Mouse (Mus musculus) limb, embryonic 12.5 days (tissue): ENCODE measurements around the gene Cox6a1. TPM values are rescaled to one million over a fixed set of nuclear protein-coding genes. Genes with fewer than 3 reads are reported as not detected.
"Not testable (repeated sequence)": the region's sequence is repeated elsewhere in the genome, so short reads cannot be mapped to it uniquely, and the experiment has no call there.

Source experiments
- ATAC-seq: fragments of 200-750 bp; cut with Nextera tagmentation; 2 replicates; pipeline ENCODE4 v1.8.0; 2017; ENCODE audit warnings: low read depth, moderate TSS enrichment; ENCODE audit not compliant: insufficient number of reproducible peaks, insufficient read depth, low FRiP score, low TSS enrichment
- H3K27ac ChIP-seq: fragments of 300-500 bp; sonication (generic); 2 replicates; pipeline ENCODE4 v1.5.1; 2016; ENCODE audit warnings: mild to moderate bottlenecking, moderate library complexity
- H3K27me3 ChIP-seq: fragments of 300-500 bp; sonication (generic); 2 replicates; pipeline ENCODE4 v1.6.1; 2016; ENCODE audit warnings: mild to moderate bottlenecking, moderate library complexity
- H3K36me3 ChIP-seq: fragments of 300-500 bp; sonication (generic); 2 replicates; pipeline ENCODE4 v1.6.1; 2016; ENCODE audit warnings: mild to moderate bottlenecking, moderate library complexity
- H3K4me1 ChIP-seq: fragments of 300-500 bp; sonication (generic); replicated peaks from 2 replicates; pipeline ENCODE4 v1.6.1; 2016
- H3K4me2 ChIP-seq: fragments of 300-500 bp; sonication (generic); 2 replicates; pipeline ENCODE4 v1.6.1; 2016; ENCODE audit warnings: mild to moderate bottlenecking, moderate library complexity
- H3K4me3 ChIP-seq: fragments of 300-500 bp; sonication (generic); replicated peaks from 2 replicates; pipeline ENCODE4 v1.5.1; 2016; ENCODE audit warnings: mild to moderate bottlenecking
- H3K9ac ChIP-seq: fragments of 300-500 bp; sonication (generic); replicated peaks from 2 replicates; pipeline ENCODE4 v1.6.1; 2016; ENCODE audit warnings: mild to moderate bottlenecking, moderate library complexity
- H3K9me3 ChIP-seq: fragments of 300-500 bp; sonication (generic); 2 replicates; pipeline ENCODE4 v1.6.1; 2016; ENCODE audit warnings: mild to moderate bottlenecking, moderate library complexity
- WGBS: fragments of 180-500 bp; shearing (Covaris S2); methylation state at CpG from one replicate; pipeline ENCODE4 v1.1.7; 2016; 5-methylcytosine and 5-hydroxymethylcytosine counted together
- polyA plus RNA-seq: library from polyadenylated mRNA; unstranded; fragments of >200 nt; fragmentation: Nextera tagmentation; extraction: Ambion mirVana; gene quantifications from 2 replicates; pipeline ENCODE4 v1.2.1, GENCODE M21; 2016

Cox6a1 gene
- polyA plus RNA-seq, 1 experiment from 2014 or later = 680 TPM

DNA sequence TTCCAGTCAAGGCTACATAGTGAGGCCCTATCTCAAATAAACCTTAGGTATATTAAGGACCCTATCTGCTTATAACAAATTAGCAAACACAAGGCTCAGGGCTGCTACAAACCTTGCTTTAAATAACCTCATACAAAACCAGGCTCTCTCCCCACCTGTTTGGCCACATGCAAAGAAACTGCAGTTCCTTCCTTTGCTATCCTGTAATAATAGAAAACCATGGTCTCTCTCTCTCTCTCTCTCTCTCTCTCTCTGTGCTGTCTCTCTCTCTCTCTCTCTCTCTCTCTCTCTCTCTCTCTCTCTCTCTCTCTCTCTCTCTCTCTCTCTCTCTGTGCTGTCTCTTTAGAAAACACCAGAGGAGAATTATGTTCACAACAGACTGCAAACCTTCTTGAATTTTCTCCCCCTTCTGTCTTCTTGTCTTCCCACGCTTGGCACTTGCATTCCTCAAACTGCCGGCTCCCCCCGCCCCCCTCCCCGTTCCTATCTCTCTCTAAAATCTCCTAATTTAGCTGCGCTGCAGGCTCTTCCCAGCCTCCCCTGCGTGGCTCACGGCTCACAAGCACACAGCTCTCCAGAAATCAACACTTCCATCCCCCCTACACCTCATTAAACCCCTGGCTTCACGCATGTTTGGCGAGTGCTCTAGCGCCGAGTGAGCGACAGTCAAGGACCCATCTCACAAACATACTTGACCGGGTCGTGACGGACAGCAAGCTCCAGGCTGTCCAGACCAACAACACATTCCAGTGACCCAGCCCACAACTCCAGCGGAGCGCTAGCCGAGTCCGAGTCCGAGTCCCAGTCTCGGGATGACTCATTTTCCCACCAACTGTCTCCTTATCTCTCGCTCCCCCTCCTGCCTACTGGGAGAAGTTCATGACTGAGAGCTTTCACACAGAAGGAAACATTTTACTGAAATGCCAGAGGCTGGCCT, 29.5 kb downstream of the Cox6a1 start:
- H3K27ac ChIP-seq = peak overlapping the region; percentile 95
- WGBS = under 1% methylated on average over 22 of the region's 22 CpGs
- H3K27me3 ChIP-seq = no peaks in the 10 kb centered on the region
- H3K36me3 ChIP-seq = no peaks in the 10 kb centered on the region
- H3K9me3 ChIP-seq = no peaks in the 10 kb centered on the region
- H3K4me2 ChIP-seq = peak overlapping the region; percentile 71
- peak; percentile 23; the same call in 1 of the 2 replicates for ATAC-seq
- H3K9ac ChIP-seq = peak overlapping the region; percentile 40; the same call in 1 of the 2 replicates
- H3K4me1 ChIP-seq = peaks cover 36% of the 10 kb centered on the region
- H3K4me3 ChIP-seq = peak overlapping the region; percentile 37

DNA sequence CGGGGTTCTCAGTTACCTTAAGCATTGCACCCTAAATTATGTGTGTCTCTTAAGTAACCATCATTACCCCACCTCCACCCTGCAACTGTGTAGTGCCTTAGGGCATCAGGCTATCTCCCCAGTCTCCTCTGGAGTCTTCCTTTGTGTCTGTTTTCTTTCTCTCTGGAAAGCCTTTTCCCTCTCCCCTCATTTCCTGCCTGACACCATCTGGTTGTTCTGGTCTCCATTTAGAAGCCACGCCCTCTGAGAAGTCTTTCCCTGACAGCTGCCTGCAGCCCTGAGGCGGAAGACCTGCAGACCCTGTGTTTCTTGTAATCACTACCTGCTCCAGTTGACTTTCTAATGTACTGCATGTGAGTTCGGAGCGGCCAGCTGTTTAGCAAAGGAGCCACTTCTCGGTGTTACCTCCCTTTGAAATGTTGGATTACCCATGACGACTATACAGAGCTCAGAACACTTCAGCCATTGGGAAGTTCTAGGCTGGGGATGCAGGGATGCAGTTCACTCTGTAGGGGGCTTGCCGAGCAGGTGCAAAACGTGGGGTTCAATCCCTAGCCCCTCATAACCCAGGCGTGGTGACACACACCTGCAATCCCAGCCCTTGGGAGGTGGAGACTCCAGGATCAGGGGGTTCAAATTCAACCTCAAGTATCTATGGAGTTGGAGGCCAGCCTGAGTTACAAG, 31.0 kb downstream of the Cox6a1 start:
- Histone ChIP-seq H3K4me1 (peaks cover 41% of the 10 kb centered on the region), H3K36me3 (no peaks in the 10 kb centered on the region), H3K4me2 (peak overlapping the region; percentile 71), H3K9ac (no peak overlapping the region), H3K9me3 (no peaks in the 10 kb centered on the region), H3K4me3 (peak overlapping the region; percentile 3), H3K27me3 (no peaks in the 10 kb centered on the region), H3K27ac (peak overlapping the region; percentile 95)
- under 1% methylated on average over 10 of the region's 10 CpGs for WGBS
- peak; percentile 73 for ATAC-seq

DNA sequence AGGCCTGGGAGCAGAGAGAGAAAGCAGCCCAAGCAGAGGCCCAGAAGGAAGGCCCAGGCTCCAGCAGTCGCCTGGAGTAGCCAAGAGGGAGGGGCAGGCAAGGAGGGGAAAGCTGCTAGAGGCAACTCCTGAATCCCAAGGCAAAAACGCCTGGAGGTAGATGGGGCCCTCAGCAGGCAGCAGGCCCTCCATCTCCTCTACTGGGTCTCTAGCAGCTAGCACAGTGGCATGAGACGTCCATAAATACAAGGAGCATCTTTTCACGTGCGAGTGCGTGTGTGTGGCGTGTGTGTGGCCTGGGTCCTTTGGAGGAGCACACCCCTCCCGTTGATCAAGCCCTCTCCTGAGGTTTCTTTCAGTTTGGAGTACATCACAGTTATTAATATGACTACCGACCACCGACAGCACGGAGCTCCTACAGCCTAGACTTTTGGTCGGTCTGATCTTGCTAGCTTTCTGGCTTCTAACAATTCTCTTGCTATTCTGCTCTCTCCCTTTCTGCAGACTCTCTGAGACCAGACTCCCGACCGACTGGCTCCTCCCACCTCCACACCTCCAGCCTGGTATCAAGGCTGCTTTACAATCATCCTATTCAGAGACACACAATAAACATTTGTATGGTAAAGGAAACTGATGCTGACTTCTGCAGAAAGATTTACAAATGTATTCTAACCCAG, 31.7 kb downstream of the Cox6a1 start:
- Histone ChIP-seq H3K36me3 (no peaks in the 10 kb centered on the region), H3K9me3 (no peaks in the 10 kb centered on the region), H3K4me2 (peak overlapping the region; percentile 71), H3K27ac (peak overlapping the region; percentile 95), H3K4me1 (peaks cover 41% of the 10 kb centered on the region), H3K4me3 (peak overlapping the region; percentile 3; the same call in 1 of the 2 replicates), H3K9ac (peak overlapping the region; percentile 50), H3K27me3 (no peaks in the 10 kb centered on the region)
- 5% methylated on average over 14 of the region's 14 CpGs for WGBS
- peak; percentile 39; the same call in 1 of the 2 replicates for ATAC-seq

DNA sequence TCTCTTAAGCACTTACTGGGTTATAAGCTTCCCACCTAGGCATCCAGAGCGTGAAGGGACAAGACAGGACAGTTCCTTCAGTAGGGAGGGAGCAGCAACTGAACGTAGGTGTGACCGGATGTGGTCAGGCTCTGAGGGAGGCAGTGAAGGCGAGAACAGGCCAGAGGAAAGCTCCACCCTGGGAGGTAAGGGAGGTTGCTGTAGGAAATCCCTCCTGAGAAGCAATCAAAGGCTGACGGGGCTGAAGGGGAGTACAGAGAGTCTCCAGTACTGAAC, 35.2 kb downstream of the Cox6a1 start:
- H3K4me2 ChIP-seq = no peak overlapping the region
- H3K4me3 ChIP-seq = no peak overlapping the region
- peaks cover 30% of the 10 kb centered on the region for H3K4me1 ChIP-seq
- no peaks in the 10 kb centered on the region for H3K27me3 ChIP-seq
- H3K36me3 ChIP-seq = no peaks in the 10 kb centered on the region
- no peak for ATAC-seq
- H3K9ac ChIP-seq = no peak overlapping the region
- H3K9me3 ChIP-seq = no peaks in the 10 kb centered on the region
- 0 out of 2 replicates have a peak overlapping the region, but pooled peaks have one; percentile 35 for H3K27ac ChIP-seq
- WGBS = 26% methylated on average over 5 of the region's 5 CpGs

DNA sequence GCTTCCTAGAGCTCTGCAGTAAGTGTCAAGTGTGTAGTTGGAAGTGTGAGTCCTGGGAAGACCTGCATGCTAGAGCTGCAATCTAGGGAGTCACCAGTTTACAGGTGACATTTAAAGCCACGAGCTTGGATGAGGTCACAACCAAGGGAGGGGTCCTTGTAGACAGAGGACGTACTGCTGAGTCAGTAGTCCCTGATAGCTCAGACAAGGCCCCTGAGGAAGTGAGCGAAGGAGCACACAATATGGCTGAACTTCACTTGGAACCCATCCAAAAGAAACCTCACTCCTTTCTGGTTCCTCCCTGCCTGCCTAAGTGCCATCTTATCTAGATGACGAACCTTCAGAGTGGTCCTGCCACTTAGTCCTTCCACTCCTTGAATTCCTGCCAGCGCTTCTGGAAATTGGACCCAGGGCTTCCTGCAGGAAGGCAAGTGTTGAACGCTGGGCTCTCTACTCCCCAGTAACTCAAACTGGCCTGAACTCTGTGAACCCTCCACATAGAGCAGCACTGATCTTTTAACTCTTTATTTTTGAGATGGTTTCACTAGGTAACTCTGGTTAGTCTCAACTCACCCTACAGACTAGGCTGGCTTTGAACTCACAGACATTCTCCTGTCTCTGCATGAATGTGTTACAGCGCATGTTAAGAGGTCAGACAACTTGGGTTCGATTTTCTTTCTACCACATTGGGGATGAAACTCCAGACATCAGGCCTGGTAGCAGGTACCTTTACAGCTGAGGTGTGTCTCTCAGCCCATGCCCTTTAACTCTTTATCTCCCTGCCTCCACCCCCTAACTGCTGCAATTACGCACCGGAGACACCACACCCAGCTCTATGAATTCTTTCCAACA, 35.7 kb downstream of the Cox6a1 start:
- no peak overlapping the region for H3K9ac ChIP-seq
- no peak overlapping the region for H3K4me2 ChIP-seq
- ATAC-seq = no peak
- WGBS = 69% methylated on average over 10 of the region's 10 CpGs
- H3K36me3 ChIP-seq = no peaks in the 10 kb centered on the region
- peaks cover 24% of the 10 kb centered on the region for H3K4me1 ChIP-seq
- H3K9me3 ChIP-seq = no peaks in the 10 kb centered on the region
- H3K4me3 ChIP-seq = no peak overlapping the region
- H3K27me3 ChIP-seq = no peaks in the 10 kb centered on the region
- H3K27ac ChIP-seq = no peak overlapping the region

DNA sequence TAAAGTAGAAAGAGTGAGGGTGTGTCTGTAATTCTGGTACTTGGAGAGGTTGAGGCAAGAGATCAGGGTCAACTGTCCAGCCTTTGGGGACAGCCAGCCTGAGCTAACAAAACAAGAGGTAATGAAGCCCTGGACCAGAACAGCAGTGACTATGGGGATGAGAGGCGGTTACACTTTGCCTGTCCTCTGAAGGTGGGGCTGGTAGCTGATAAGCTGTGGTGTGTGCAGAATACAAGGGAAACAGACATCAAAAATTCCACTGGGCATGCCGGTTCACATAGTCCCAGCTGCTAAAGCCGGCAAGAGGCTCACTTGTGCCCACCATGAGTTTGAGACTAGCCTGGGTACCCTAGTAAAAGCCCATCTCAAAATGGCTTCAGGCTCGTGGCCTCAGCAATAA, 36.4 kb downstream of the Cox6a1 start:
- H3K36me3 ChIP-seq = no peaks in the 10 kb centered on the region
- H3K9ac ChIP-seq = no peak overlapping the region
- ATAC-seq = no peak
- H3K4me2 ChIP-seq = no peak overlapping the region
- peaks cover 17% of the 10 kb centered on the region for H3K4me1 ChIP-seq
- H3K4me3 ChIP-seq = no peak overlapping the region
- no peaks in the 10 kb centered on the region for H3K9me3 ChIP-seq
- no peaks in the 10 kb centered on the region for H3K27me3 ChIP-seq
- 83% methylated on average over 4 of the region's 4 CpGs for WGBS
- no peak overlapping the region for H3K27ac ChIP-seq

DNA sequence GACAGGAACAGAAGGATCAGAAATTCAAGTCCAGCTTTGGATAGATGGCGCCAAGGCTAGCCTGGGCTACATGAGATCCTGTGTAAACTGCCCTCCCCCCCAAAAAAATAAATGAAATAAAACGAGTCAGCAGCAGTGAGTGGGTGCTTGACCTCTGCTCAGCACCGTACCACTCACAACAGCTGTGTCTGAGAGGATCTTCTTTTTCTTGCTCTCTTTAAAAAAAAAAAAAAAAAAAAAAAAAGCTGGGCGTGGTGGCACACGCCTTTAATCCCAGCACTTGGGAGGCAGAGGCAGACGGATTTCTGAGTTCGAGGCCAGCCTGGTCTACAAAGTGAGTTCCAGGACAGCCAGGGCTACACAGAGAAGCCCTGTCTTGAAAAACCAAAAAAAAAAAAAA, 46.6 kb downstream of the Cox6a1 start:
- H3K27ac ChIP-seq, H3K9me3 ChIP-seq, H3K4me3 ChIP-seq, ATAC-seq, H3K9ac ChIP-seq, H3K27me3 ChIP-seq: not testable (repeated sequence)
- peaks cover 24% of the 10 kb centered on the region for H3K36me3 ChIP-seq
- 87% methylated on average over 7 of the region's 7 CpGs for WGBS
- peaks cover 29% of the 10 kb centered on the region for H3K4me1 ChIP-seq
- H3K4me2 ChIP-seq = peak overlapping the region; percentile 65

DNA sequence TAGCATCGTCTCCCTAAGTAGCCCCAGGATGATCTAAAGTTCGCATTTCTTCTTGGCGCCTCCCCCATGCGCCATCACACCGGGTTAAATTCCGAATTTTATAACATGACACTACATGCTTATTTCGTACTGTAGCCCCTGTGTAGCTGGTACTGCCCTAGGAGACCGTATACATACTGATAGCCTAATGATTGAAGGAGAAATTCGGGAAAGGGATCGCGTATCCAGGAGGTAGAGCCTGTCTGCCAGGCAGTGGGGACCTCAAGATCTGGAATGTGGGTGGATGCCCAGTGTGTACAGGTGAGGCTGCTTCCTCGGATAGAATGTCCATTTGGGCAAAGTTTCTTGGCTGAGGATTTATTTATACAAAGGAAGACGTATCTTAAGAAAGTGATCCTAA, 47.2 kb downstream of the Cox6a1 start:
- peak; percentile 16; the same call in 1 of the 2 replicates for ATAC-seq
- Histone ChIP-seq H3K9ac (peak overlapping the region; percentile 48), H3K4me2 (peak overlapping the region; percentile 65), H3K9me3 (no peaks in the 10 kb centered on the region), H3K36me3 (peaks cover 30% of the 10 kb centered on the region), H3K4me3 (peak overlapping the region; percentile 77), H3K27ac (peak overlapping the region; percentile 86), H3K27me3 (no peaks in the 10 kb centered on the region), H3K4me1 (peaks cover 30% of the 10 kb centered on the region)
- 24% methylated on average over 13 of the region's 13 CpGs for WGBS

DNA sequence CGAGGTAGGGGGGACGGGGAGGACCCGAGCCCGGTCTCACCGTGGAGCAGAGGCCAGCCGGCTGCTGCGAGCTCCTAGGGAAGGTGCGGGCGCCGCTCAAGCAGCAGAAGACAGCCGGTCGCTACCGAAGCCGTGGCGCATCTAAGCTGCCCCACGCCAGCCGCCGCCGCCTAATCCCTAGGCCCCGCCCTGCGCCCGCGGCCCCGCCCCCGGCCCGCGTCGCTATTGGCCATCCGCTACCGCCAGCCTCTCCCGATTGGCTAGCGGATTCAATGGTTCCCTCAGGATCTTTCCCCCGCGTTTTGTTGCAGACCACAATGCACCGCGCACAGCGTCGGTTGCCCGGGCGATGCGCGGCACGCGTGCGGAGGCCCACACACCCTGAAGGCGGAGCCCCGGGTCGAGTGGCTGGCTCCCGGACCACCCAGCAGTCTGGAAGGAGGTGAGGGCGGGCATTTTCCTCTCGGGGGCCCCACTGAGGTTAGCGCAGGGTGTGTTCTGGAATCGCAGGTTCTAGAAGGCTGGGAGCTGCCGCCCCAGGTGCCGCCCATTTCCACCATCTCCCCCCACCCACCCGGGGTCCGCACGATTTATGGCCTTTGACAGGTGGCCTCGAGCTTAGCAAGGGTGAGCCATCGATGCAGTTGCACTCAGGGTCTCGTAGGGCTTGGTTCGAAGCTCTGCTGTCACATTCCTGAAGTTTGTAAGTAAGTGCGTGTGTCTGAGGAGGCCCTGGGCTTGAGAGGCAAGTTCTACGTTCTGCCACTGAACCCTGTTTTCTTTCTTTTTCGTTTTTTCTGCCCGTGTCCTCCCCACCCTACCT, 47.8 kb downstream of the Cox6a1 start, which contains the start of gene Dynll1:
Gene Dynll1 (minus strand): TSS at position 208 of the 823 bp plus-strand sequence.
- H3K9me3 ChIP-seq = no peaks in the 10 kb centered on the region
- no peaks in the 10 kb centered on the region for H3K27me3 ChIP-seq
- ATAC-seq = peak; percentile 98
- WGBS = under 1% methylated on average over 62 of the region's 66 CpGs
- H3K4me1 ChIP-seq = peaks cover 30% of the 10 kb centered on the region
- H3K36me3 ChIP-seq = peaks cover 36% of the 10 kb centered on the region
- H3K4me3 ChIP-seq = peak within 1 kb of the TSS; percentile 77
- H3K9ac ChIP-seq = peak within 1 kb of the TSS; percentile 85
- peak within 1 kb of the TSS; percentile 78 for H3K4me2 ChIP-seq
- H3K27ac ChIP-seq = peak within 1 kb of the TSS; percentile 93
